Mouse (Mus musculus): ENCODE measurements around the gene Atxn2.
A peak's percentile ranks its signal among the peaks of the same experiment; 100 is the strongest.
"Not testable (repeated sequence)": the region's sequence is repeated elsewhere in the genome, so short reads cannot be mapped to it uniquely, and the experiment has no call there.

The Atxn2 gene

GRCm38 (mm10) chr5:121685495-121685894, 25.6 kb upstream of the Atxn2 start:
- TF ChIP-seq POU5F1 (IDR thresholded peaks at IDR 0.05; ENCODE audit: borderline replicate concordance, low read length) (no peak), NANOG (IDR thresholded peaks at IDR 0.05; ENCODE audit: borderline replicate concordance, low read length) (no peak), CTCF (conservative IDR thresholded peaks at IDR 0.05; ENCODE audit: low read length) (no peak)
- Histone ChIP-seq H3K27me3 (ENCODE audit: insufficient read depth, low read length) (no peaks in the 10 kb centered on the region), H3K9me3 (ENCODE audit: low read length) (no peaks in the 10 kb centered on the region), H3K36me3 (ENCODE audit: insufficient read depth, low read length) (peaks cover 64% of the 10 kb centered on the region), H3K4me1 (replicated peaks; ENCODE audit: low read depth, low read length) (0 out of 2 replicates have a peak, but pooled peaks cover 2% of the 10 kb centered on the region), H3K4me3 (replicated peaks; ENCODE audit: low read length) (no peak overlapping the region)

- Histone ChIP-seq H3K9me3 (ENCODE audit: low read length) (no peaks in the 10 kb centered on the region), H3K27me3 (ENCODE audit: insufficient read depth, low read length) (no peaks in the 10 kb centered on the region), H3K4me3 (replicated peaks; ENCODE audit: low read length) (no peak overlapping the region), H3K4me1 (replicated peaks; ENCODE audit: low read depth, low read length) (0 out of 2 replicates have a peak, but pooled peaks cover 2% of the 10 kb centered on the region), H3K36me3 (ENCODE audit: insufficient read depth, low read length) (peaks cover 56% of the 10 kb centered on the region)
- no peak for TF ChIP-seq POU5F1 (IDR thresholded peaks at IDR 0.05; ENCODE audit: borderline replicate concordance, low read length)
- no peak for TF ChIP-seq NANOG (IDR thresholded peaks at IDR 0.05; ENCODE audit: borderline replicate concordance, low read length)
- no peak for TF ChIP-seq CTCF (conservative IDR thresholded peaks at IDR 0.05; ENCODE audit: low read length)
These were observed 24.8 kb upstream of the Atxn2 start for GRCm38 (mm10) chr5:121686113-121686898.

GRCm38 (mm10) chr5:121690482-121691211, 20.5 kb upstream of the Atxn2 start:
- H3K27me3 ChIP-seq (ENCODE audit: insufficient read depth, low read length): no peaks in the 10 kb centered on the region
- H3K9me3 ChIP-seq (ENCODE audit: low read length): no peaks in the 10 kb centered on the region
- peaks cover 10% of the 10 kb centered on the region for H3K4me1 ChIP-seq (replicated peaks; ENCODE audit: low read depth, low read length)
- H3K4me3 ChIP-seq (replicated peaks; ENCODE audit: low read length): no peak overlapping the region
- H3K36me3 ChIP-seq (ENCODE audit: insufficient read depth, low read length): peaks cover 15% of the 10 kb centered on the region
- TF ChIP-seq POU5F1 (IDR thresholded peaks at IDR 0.05; ENCODE audit: borderline replicate concordance, low read length) (no peak), CTCF (conservative IDR thresholded peaks at IDR 0.05; ENCODE audit: low read length) (no peak), NANOG (IDR thresholded peaks at IDR 0.05; ENCODE audit: borderline replicate concordance, low read length) (no peak)

DNA sequence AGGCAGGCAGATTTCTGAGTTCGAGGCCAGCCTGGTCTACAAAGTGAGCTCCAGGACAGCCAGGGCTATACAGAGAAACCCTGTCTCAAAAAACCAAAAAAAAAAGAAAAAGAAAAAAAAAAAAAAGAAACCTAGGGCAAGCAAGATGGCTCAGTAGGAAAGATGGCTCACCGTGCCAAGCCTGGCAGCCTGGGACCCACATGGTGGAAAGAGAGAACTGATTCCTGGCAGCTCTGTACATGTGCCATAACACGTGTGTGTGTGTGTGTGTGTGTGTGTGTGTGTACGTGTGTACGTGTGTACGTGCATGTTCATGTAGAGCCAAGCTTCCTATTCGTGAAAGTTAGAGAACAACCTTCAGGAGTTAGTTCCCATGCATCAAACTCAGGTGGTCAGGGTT, 19.7 kb upstream of the Atxn2 start:
- H3K9me3 ChIP-seq (ENCODE audit: low read length); H3K36me3 ChIP-seq (ENCODE audit: insufficient read depth, low read length); H3K4me3 ChIP-seq (replicated peaks; ENCODE audit: low read length); H3K27me3 ChIP-seq (ENCODE audit: insufficient read depth, low read length): not testable (repeated sequence)
- peaks cover 12% of the 10 kb centered on the region for H3K4me1 ChIP-seq (replicated peaks; ENCODE audit: low read depth, low read length)

DNA sequence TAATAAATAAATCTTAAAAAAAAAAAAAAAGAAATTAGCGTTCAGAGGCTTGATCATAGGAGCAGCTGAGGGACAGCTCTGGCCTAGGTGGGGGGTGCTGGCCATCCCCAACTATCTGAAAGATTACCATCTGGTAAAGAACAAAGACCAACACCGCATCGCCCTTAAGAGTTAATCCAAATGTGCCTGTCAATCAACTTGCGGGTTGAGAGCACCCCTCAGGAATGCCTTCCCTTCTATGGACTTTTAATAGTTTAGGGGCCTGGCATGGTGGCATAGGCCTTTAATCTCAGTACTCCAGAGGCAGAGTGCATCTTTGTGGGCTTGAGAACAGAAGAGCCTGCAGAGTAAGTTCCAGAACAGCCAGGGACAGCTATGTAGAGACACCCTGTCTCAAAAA, 18.2 kb upstream of the Atxn2 start:
- no peaks in the 10 kb centered on the region for H3K9me3 ChIP-seq (ENCODE audit: low read length)
- TF ChIP-seq POU5F1 (IDR thresholded peaks at IDR 0.05; ENCODE audit: borderline replicate concordance, low read length) (no peak), NANOG (IDR thresholded peaks at IDR 0.05; ENCODE audit: borderline replicate concordance, low read length) (no peak), CTCF (conservative IDR thresholded peaks at IDR 0.05; ENCODE audit: low read length) (no peak)
- no peaks in the 10 kb centered on the region for H3K36me3 ChIP-seq (ENCODE audit: insufficient read depth, low read length)
- peaks cover 14% of the 10 kb centered on the region for H3K4me1 ChIP-seq (replicated peaks; ENCODE audit: low read depth, low read length)
- H3K4me3 ChIP-seq (replicated peaks; ENCODE audit: low read length): no peak overlapping the region
- no peaks in the 10 kb centered on the region for H3K27me3 ChIP-seq (ENCODE audit: insufficient read depth, low read length)

GRCm38 (mm10) chr5:121696761-121697160, 14.4 kb upstream of the Atxn2 start:
- H3K36me3 ChIP-seq (ENCODE audit: insufficient read depth, low read length): no peaks in the 10 kb centered on the region
- no peaks in the 10 kb centered on the region for H3K9me3 ChIP-seq (ENCODE audit: low read length)
- no peaks in the 10 kb centered on the region for H3K27me3 ChIP-seq (ENCODE audit: insufficient read depth, low read length)
- peaks cover 34% of the 10 kb centered on the region for H3K4me1 ChIP-seq (replicated peaks; ENCODE audit: low read depth, low read length)
- TF ChIP-seq CTCF (conservative IDR thresholded peaks at IDR 0.05; ENCODE audit: low read length): no peak
- no peak overlapping the region for H3K4me3 ChIP-seq (replicated peaks; ENCODE audit: low read length)

GRCm38 (mm10) chr5:121699891-121700290, 11.2 kb upstream of the Atxn2 start:
- Histone ChIP-seq H3K9me3 (ENCODE audit: low read length) (no peaks in the 10 kb centered on the region), H3K27me3 (ENCODE audit: insufficient read depth, low read length) (no peaks in the 10 kb centered on the region), H3K4me3 (replicated peaks; ENCODE audit: low read length) (no peak overlapping the region), H3K36me3 (ENCODE audit: insufficient read depth, low read length) (no peaks in the 10 kb centered on the region), H3K4me1 (replicated peaks; ENCODE audit: low read depth, low read length) (peaks cover 45% of the 10 kb centered on the region)
- TF ChIP-seq NANOG (IDR thresholded peaks at IDR 0.05; ENCODE audit: borderline replicate concordance, low read length) (no peak), CTCF (conservative IDR thresholded peaks at IDR 0.05; ENCODE audit: low read length) (no peak), POU5F1 (IDR thresholded peaks at IDR 0.05; ENCODE audit: borderline replicate concordance, low read length) (no peak)

GRCm38 (mm10) chr5:121700496-121700895, 10.6 kb upstream of the Atxn2 start:
- H3K27me3 ChIP-seq (ENCODE audit: insufficient read depth, low read length): no peaks in the 10 kb centered on the region
- peak overlapping the region; percentile 29; the same call in 1 of the 2 replicates for H3K4me3 ChIP-seq (replicated peaks; ENCODE audit: low read length)
- peaks cover 49% of the 10 kb centered on the region for H3K4me1 ChIP-seq (replicated peaks; ENCODE audit: low read depth, low read length)
- no peak for TF ChIP-seq NANOG (IDR thresholded peaks at IDR 0.05; ENCODE audit: borderline replicate concordance, low read length)
- TF ChIP-seq CTCF (conservative IDR thresholded peaks at IDR 0.05; ENCODE audit: low read length): no peak
- no peaks in the 10 kb centered on the region for H3K9me3 ChIP-seq (ENCODE audit: low read length)
- H3K36me3 ChIP-seq (ENCODE audit: insufficient read depth, low read length): no peaks in the 10 kb centered on the region
